Mouse (Mus musculus) cortical plate, adult 2 months (tissue): ENCODE results near the gene Cd2bp2. TPM values are rescaled to one million over a fixed set of nuclear protein-coding genes. Genes with fewer than 3 reads are reported as not detected.

Source experiments
- H3K27ac ChIP-seq: fragments of 200-500 bp; 2 replicates; pipeline ENCODE4 v1.5.1; 2012; ENCODE audit warnings: low read length, control low read depth, inconsistent platforms; ENCODE audit not compliant: insufficient read depth
- H3K4me1 ChIP-seq: fragments of 200-500 bp; 2 replicates; pipeline ENCODE4 v1.6.1; 2011; ENCODE audit warnings: low read length; ENCODE audit not compliant: control insufficient read depth, insufficient read depth
- H3K4me3 ChIP-seq: fragments of 200-500 bp; 2 replicates; pipeline ENCODE4 v1.5.1; 2011; ENCODE audit warnings: mild to moderate bottlenecking, low read length, control low read depth; ENCODE audit not compliant: insufficient read depth
- CTCF ChIP-seq: fragments of 200-500 bp; IDR thresholded peaks from 2 replicates; pipeline ENCODE4 v1.5.1; 2011; ENCODE audit warnings: mild to moderate bottlenecking, control low read depth, low read length; ENCODE audit not compliant: insufficient read depth; ENCODE audit errors: extremely low read depth
- POLR2A ChIP-seq: fragments of 200-500 bp; IDR thresholded peaks from 2 replicates; pipeline ENCODE4 v1.6.1; 2011; ENCODE audit warnings: mild to moderate bottlenecking, low read length, control low read depth; ENCODE audit not compliant: insufficient read depth; ENCODE audit errors: extremely low read depth
- polyA plus RNA-seq: library from polyadenylated mRNA; depleted of rRNA; stranded (reverse); fragments of >200 nt; gene quantifications from 2 replicates; pipeline ENCODE4 v1.2.3, GENCODE M21; 2012; rRNA removed

Cd2bp2 gene
- polyA plus RNA-seq, 1 experiment: 85.0 TPM

GRCm38 (mm10) chr7:127145387-127146266 lies 50.2 kb downstream of the Cd2bp2 start:
- Histone ChIP-seq H3K27ac (no peak overlapping the region), H3K4me1 (no peaks in the 10 kb centered on the region), H3K4me3 (no peak overlapping the region)
- TF ChIP-seq POLR2A (no peak), CTCF (no peak)

DNA sequence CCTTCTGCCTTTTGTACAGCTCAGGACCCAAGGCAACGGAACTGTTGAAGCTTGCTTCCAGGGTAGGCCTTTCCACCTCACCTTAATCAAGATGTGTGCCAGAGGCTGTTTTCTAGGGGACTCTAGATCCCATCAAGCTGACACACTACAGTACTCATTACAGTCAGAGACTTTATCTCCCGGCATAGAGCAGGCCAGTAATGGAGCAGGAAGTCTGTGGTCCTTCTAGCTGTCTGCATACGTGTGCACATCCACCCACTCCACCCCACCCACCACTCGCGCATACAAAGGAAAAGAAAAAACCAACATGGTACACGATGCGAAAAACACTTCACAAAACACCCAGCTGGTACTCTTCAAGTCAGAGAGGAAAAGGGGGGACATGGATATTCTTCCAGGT lies 51.4 kb downstream of the Cd2bp2 start:
- H3K4me1 ChIP-seq: no peaks in the 10 kb centered on the region
- TF ChIP-seq CTCF (no peak), POLR2A (no peak)
- H3K4me3 ChIP-seq: no peak overlapping the region
- no peak overlapping the region for H3K27ac ChIP-seq

DNA sequence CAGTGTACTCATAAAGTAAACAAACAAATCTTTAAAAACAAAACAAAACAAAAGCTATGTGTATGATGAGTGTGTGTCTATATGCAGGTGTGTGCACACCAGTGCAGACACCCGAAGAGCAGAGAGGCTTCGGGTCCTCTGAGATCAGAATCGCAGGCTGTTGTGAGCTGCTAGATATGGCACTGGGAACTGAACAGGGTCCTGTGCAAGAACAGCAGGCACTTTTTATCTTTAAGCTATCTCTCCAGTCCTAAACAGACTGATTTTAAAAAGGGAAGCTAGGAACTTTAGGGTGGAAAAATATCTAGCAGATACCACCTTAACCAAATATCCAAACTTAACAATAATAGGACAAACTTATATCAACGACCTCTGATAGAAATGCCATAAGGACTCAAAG lies 53.2 kb downstream of the Cd2bp2 start:
- H3K4me3 ChIP-seq: no peak overlapping the region
- H3K27ac ChIP-seq: no peak overlapping the region
- H3K4me1 ChIP-seq: no peaks in the 10 kb centered on the region
- TF ChIP-seq POLR2A: no peak
- TF ChIP-seq CTCF: no peak

GRCm38 (mm10) chr7:127142214-127142613 lies 53.6 kb downstream of the Cd2bp2 start:
- Histone ChIP-seq H3K4me3 (no peak overlapping the region), H3K27ac (no peak overlapping the region), H3K4me1 (no peaks in the 10 kb centered on the region)
- TF ChIP-seq CTCF: no peak
- no peak for TF ChIP-seq POLR2A

Other genes with a start within 250 kb of the Cd2bp2 start
- 55.7 and 63.8 TPM in 2 replicates for gene Asphd1, start 246.5 kb downstream of the Cd2bp2 start, polyA plus RNA-seq
- gene Sez6l2, start 245.5 kb downstream of the Cd2bp2 start, polyA plus RNA-seq: 236 and 261 TPM in 2 replicates
- gene Cdipt, start 220.1 kb downstream of the Cd2bp2 start, polyA plus RNA-seq: 252 and 253 TPM in 2 replicates
- 1.1 and 2.0 TPM in 2 replicates for gene Cdiptos, start 220.0 kb downstream of the Cd2bp2 start, polyA plus RNA-seq
- gene Mvp, start 181.4 kb downstream of the Cd2bp2 start, polyA plus RNA-seq: 8.0 and 8.2 TPM in 2 replicates
- gene Pagr1b, start 179.6 kb downstream of the Cd2bp2 start, polyA plus RNA-seq: 1.8 and 2.2 TPM in 2 replicates
- 41.1 and 50.4 TPM in 2 replicates for gene Pagr1a, start 178.7 kb downstream of the Cd2bp2 start, polyA plus RNA-seq
- gene Gm42742, start 175.0 kb downstream of the Cd2bp2 start, polyA plus RNA-seq: 97.1 and 109 TPM in 2 replicates
- 371 and 405 TPM in 2 replicates for gene Prrt2, start 174.8 kb downstream of the Cd2bp2 start, polyA plus RNA-seq
- gene Maz, start 169.0 kb downstream of the Cd2bp2 start, polyA plus RNA-seq: 157 and 173 TPM in 2 replicates
- 8.6 and 10.1 TPM in 2 replicates for gene Kif22, start 153.6 kb downstream of the Cd2bp2 start, polyA plus RNA-seq
- gene Zg16, start 108.7 kb downstream of the Cd2bp2 start, polyA plus RNA-seq: 0.31 TPM in 1 of 2 replicates, not detected in the other
- gene AI467606, start 104.7 kb downstream of the Cd2bp2 start, polyA plus RNA-seq: 2.6 and 2.8 TPM in 2 replicates
- gene Qprt, start 73.8 kb downstream of the Cd2bp2 start, polyA plus RNA-seq: 0.74 and 0.77 TPM in 2 replicates
- gene Spn, start 58.2 kb downstream of the Cd2bp2 start, polyA plus RNA-seq: 0.15 and 0.19 TPM in 2 replicates
- gene Tbc1d10b, start 12.4 kb upstream of the Cd2bp2 start, polyA plus RNA-seq: 70.4 and 76.0 TPM in 2 replicates
- gene Mylpf, start 12.8 kb upstream of the Cd2bp2 start, polyA plus RNA-seq: 2.0 and 2.2 TPM in 2 replicates
- gene Zfp553, start 37.0 kb upstream of the Cd2bp2 start, polyA plus RNA-seq: 13.5 and 15.5 TPM in 2 replicates
- gene Sept1, start 37.1 kb upstream of the Cd2bp2 start, polyA plus RNA-seq: 9.2 and 10.4 TPM in 2 replicates
- 109 and 110 TPM in 2 replicates for gene Zfp771, start 48.2 kb upstream of the Cd2bp2 start, polyA plus RNA-seq
- gene Dctpp1, start 64.7 kb upstream of the Cd2bp2 start, polyA plus RNA-seq: 33.0 and 37.4 TPM in 2 replicates
- 26.2 and 27.5 TPM in 2 replicates for gene Sephs2, start 78.0 kb upstream of the Cd2bp2 start, polyA plus RNA-seq
- gene Itgal, start 100.2 kb upstream of the Cd2bp2 start, polyA plus RNA-seq: 1.1 and 1.3 TPM in 2 replicates
- gene Zfp768, start 149.5 kb upstream of the Cd2bp2 start, polyA plus RNA-seq: 14.2 and 14.6 TPM in 2 replicates
- gene Zfp747, start 180.0 kb upstream of the Cd2bp2 start, polyA plus RNA-seq: 5.2 and 5.5 TPM in 2 replicates
- gene 9130019O22Rik, start 191.1 kb upstream of the Cd2bp2 start, polyA plus RNA-seq: 2.7 TPM in 2 replicates
- 5.4 and 8.3 TPM in 2 replicates for gene E430018J23Rik, start 197.6 kb upstream of the Cd2bp2 start, polyA plus RNA-seq
- 3.4 and 3.9 TPM in 2 replicates for gene Zfp764, start 210.8 kb upstream of the Cd2bp2 start, polyA plus RNA-seq
- gene Zfp688, start 226.0 kb upstream of the Cd2bp2 start, polyA plus RNA-seq: 19.2 and 19.3 TPM in 2 replicates